Mouse (Mus musculus) erythroblast, embryonic 14.5 days (primary cell): ENCODE measurements around the gene Cd34.

ENCODE experiments used
- GATA1 ChIP-seq: IDR thresholded peaks from 2 replicates; pipeline ENCODE4 v1.6.1; 2012; ENCODE audit warnings: low read length, inconsistent platforms, mixed read lengths
- TAL1 ChIP-seq: IDR thresholded peaks from 3 replicates; pipeline ENCODE4 v1.6.1; 2012; ENCODE audit warnings: low read length, inconsistent platforms, mixed read lengths

DNA sequence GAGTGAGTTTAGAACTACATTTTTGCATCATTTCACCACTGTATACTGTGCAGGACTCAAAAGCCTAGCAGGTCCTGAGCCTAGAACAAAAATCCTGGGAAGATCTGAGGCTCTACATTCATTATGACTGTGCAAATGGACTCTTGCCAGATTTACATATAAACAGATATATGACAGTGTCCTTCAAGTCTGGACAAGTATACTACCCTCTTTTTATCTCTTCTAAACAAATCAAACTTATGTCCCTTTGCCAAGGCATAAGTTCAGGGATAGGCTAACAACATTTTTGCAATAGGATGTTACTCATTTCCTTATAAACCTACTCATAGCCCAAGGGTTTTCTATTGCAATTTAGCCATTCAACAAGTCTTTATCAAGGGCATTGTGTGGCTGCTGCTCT, 24.1 kb downstream of the Cd34 start:
- TF ChIP-seq GATA1 = no peak
- TF ChIP-seq TAL1 = no peak
